In the genomic region with DNA sequence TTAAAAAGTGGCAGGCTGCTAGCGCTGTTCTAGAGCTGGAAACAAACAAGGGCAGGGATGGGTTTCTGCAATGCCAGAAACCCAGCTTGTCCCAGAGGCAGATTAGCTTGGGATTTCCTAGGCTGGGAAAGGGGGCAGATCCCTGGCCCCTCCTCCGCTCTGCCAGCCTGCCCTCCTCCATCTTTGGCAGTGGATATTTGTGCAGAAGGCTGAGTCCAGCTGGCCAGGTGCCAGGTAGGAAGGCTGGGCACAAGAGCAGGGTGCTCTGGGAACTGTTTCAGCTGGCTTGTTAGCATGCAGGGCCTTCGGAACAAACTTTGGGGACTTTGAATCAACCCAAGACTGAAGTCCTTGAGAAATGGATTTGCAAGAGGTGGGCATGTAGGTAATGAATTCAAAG, we compare ENCODE assay signal across 8 mouse cellular contexts. TPM values are rescaled to one million over a fixed set of nuclear protein-coding genes. Genes with fewer than 3 reads are reported as not detected.
DNase-seq lines count a peak whose midpoint lies in the region; ATAC-seq lines count a peak whose summit lies in the region.

No protein-coding gene starts in this region.

- H3K9ac ChIP-seq in hindbrain, embryonic 13.5 days, result peak overlapping the region; percentile 46; the same call in 1 of the 2 replicates
- H3K9ac ChIP-seq in hindbrain, embryonic 12.5 days, result no peak overlapping the region
- H3K9ac ChIP-seq in forebrain, embryonic 15.5 days (replicated peaks), result peak overlapping the region; percentile 8; the same call in 1 of the 2 replicates
- 0 out of 2 replicates have a peak overlapping the region, but pooled peaks have one; percentile 29 for H3K9ac ChIP-seq in intestine, embryonic 16.5 days (ENCODE audit: low read depth, low read length)

- H3K4me3 ChIP-seq in hindbrain, embryonic 13.5 days, result no peak overlapping the region
- H3K4me3 ChIP-seq in hindbrain, embryonic 12.5 days, result no peak overlapping the region
- no peak overlapping the region for H3K4me3 ChIP-seq in forebrain, embryonic 15.5 days
- H3K4me3 ChIP-seq in intestine, embryonic 16.5 days (ENCODE audit: low read length), result no peak overlapping the region

- no peak overlapping the region for H3K4me2 ChIP-seq in hindbrain, embryonic 13.5 days
- no peak overlapping the region for H3K4me2 ChIP-seq in hindbrain, embryonic 12.5 days (replicated peaks)
- no peak overlapping the region for H3K4me2 ChIP-seq in forebrain, embryonic 15.5 days (replicated peaks)
- no peak overlapping the region for H3K4me2 ChIP-seq in intestine, embryonic 16.5 days (ENCODE audit: low read depth, low read length)

- H3K9me3 ChIP-seq in hindbrain, embryonic 13.5 days, result no peaks in the 10 kb centered on the region
- H3K9me3 ChIP-seq in hindbrain, embryonic 12.5 days (replicated peaks), result no peaks in the 10 kb centered on the region
- H3K9me3 ChIP-seq in forebrain, embryonic 15.5 days, result no peaks in the 10 kb centered on the region
- no peaks in the 10 kb centered on the region for H3K9me3 ChIP-seq in intestine, embryonic 16.5 days (ENCODE audit: control insufficient read depth, low read length)

- H3K27ac ChIP-seq in hindbrain, embryonic 13.5 days, result peak overlapping the region; percentile 48; the same call in 1 of the 2 replicates
- H3K27ac ChIP-seq in hindbrain, embryonic 12.5 days, result no peak overlapping the region
- H3K27ac ChIP-seq in forebrain, embryonic 15.5 days (replicated peaks), result peak overlapping the region; percentile 81
- H3K27ac ChIP-seq in intestine, embryonic 16.5 days (ENCODE audit: low read length), result peak overlapping the region; percentile 33; the same call in 1 of the 2 replicates

- WGBS in hindbrain, embryonic 13.5 days, result 71% methylated on average over 3 of the region's 3 CpGs
- WGBS in hindbrain, embryonic 12.5 days, result 77% methylated on average over 3 of the region's 3 CpGs
- 41% methylated on average over 3 of the region's 3 CpGs for WGBS in forebrain, embryonic 15.5 days
- 66% methylated on average over 3 of the region's 3 CpGs for WGBS in intestine, embryonic 16.5 days

- DNase-seq in adrenal gland, adult 2 months, result peak; percentile 87
- DNase-seq in lung, adult 18-20 months, result peak; percentile 83 to 87
- DNase-seq in skeletal muscle tissue, adult 2 months (ENCODE audit: low read depth, low spot score), result peak; percentile 92

- peaks cover 37% of the 10 kb centered on the region for H3K4me1 ChIP-seq in hindbrain, embryonic 13.5 days (replicated peaks)
- peaks cover 18% of the 10 kb centered on the region for H3K4me1 ChIP-seq in hindbrain, embryonic 12.5 days
- peaks cover 40% of the 10 kb centered on the region for H3K4me1 ChIP-seq in forebrain, embryonic 15.5 days
- H3K4me1 ChIP-seq in intestine, embryonic 16.5 days (ENCODE audit: control insufficient read depth, insufficient read depth, low read length), result peaks cover 24% of the 10 kb centered on the region

- H3K36me3 ChIP-seq in hindbrain, embryonic 13.5 days, result no peaks in the 10 kb centered on the region
- no peaks in the 10 kb centered on the region for H3K36me3 ChIP-seq in hindbrain, embryonic 12.5 days
- H3K36me3 ChIP-seq in forebrain, embryonic 15.5 days, result no peaks in the 10 kb centered on the region
- H3K36me3 ChIP-seq in intestine, embryonic 16.5 days (ENCODE audit: control insufficient read depth, insufficient read depth, low read length), result no peaks in the 10 kb centered on the region

- ATAC-seq in hindbrain, embryonic 13.5 days (ENCODE audit: low FRiP score), result no peak
- ATAC-seq in hindbrain, embryonic 12.5 days (ENCODE audit: low FRiP score), result no peak
- ATAC-seq in forebrain, embryonic 15.5 days (replicated peaks), result no peak
- ATAC-seq in intestine, embryonic 16.5 days, result no peak
- no peak for ATAC-seq in megakaryocyte-erythroid progenitor cell, adult 5-6 weeks (replicated peaks; ENCODE audit: low FRiP score, low TSS enrichment, poor library complexity, severe bottlenecking)

- H3K27me3 ChIP-seq in hindbrain, embryonic 13.5 days, result peaks cover 21% of the 10 kb centered on the region
- H3K27me3 ChIP-seq in hindbrain, embryonic 12.5 days, result peaks cover 22% of the 10 kb centered on the region; the same call in 1 of the 2 replicates
- no peaks in the 10 kb centered on the region for H3K27me3 ChIP-seq in forebrain, embryonic 15.5 days
- peaks cover 6% of the 10 kb centered on the region; the same call in 1 of the 2 replicates for H3K27me3 ChIP-seq in intestine, embryonic 16.5 days (replicated peaks; ENCODE audit: control insufficient read depth, insufficient read depth, low read length)

RNA-seq across cellular contexts. Expression of a gene that starts 20.0 kb away (rescaled TPM):
- 21.3 and 22.4 TPM in 2 replicates for polyA plus RNA-seq in hindbrain, embryonic 13.5 days (2015; fragmentation: Nextera tagmentation; extraction: Ambion mirVana)
- polyA plus RNA-seq in hindbrain, embryonic 12.5 days (2016; fragmentation: Nextera tagmentation; extraction: Ambion mirVana), result 30.9 and 31.5 TPM in 2 replicates
- 100 to 1,000 TPM in 1 of 2 experiments, 10 to 100 TPM in 1; 80.8 to 126 TPM for total RNA-seq in adrenal gland, adult 2 months (2021)
- 142 and 171 TPM in 2 replicates for polyA plus RNA-seq in adrenal gland, adult 2 months (2012; rRNA removed)
- 24.2 and 29.4 TPM in 2 replicates for polyA plus RNA-seq in forebrain, embryonic 15.5 days (2015; fragmentation: Nextera tagmentation; extraction: Ambion mirVana)
- 49.8 and 55.8 TPM in 2 replicates for polyA plus RNA-seq in intestine, embryonic 16.5 days (2015; fragmentation: Nextera tagmentation; extraction: Ambion mirVana)
- total RNA-seq in megakaryocyte-erythroid progenitor cell, adult 5-6 weeks (2014; fragmentation: Nextera tagmentation), result 10.6 and 15.9 TPM in 2 replicates
- 3.0 and 3.4 TPM in 2 replicates for total RNA-seq in megakaryocyte-erythroid progenitor cell, adult 5-6 weeks (2017)

RNA-seq across cellular contexts. Expression of a gene that starts 42.6 kb away (rescaled TPM):
- polyA plus RNA-seq in hindbrain, embryonic 13.5 days (2015; fragmentation: Nextera tagmentation; extraction: Ambion mirVana), result 1.8 TPM in 2 replicates
- 1.9 and 2.7 TPM in 2 replicates for polyA plus RNA-seq in hindbrain, embryonic 12.5 days (2016; fragmentation: Nextera tagmentation; extraction: Ambion mirVana)
- total RNA-seq in adrenal gland, adult 2 months (2021), result 1 to 10 TPM; 1.4 to 1.6 TPM
- polyA plus RNA-seq in adrenal gland, adult 2 months (2012; rRNA removed), result 4.5 and 5.4 TPM in 2 replicates
- 1.2 and 1.8 TPM in 2 replicates for polyA plus RNA-seq in forebrain, embryonic 15.5 days (2015; fragmentation: Nextera tagmentation; extraction: Ambion mirVana)
- 426 and 504 TPM in 2 replicates for polyA plus RNA-seq in intestine, embryonic 16.5 days (2015; fragmentation: Nextera tagmentation; extraction: Ambion mirVana)
- total RNA-seq in megakaryocyte-erythroid progenitor cell, adult 5-6 weeks (2014; fragmentation: Nextera tagmentation), result 7.7 and 12.8 TPM in 2 replicates
- total RNA-seq in megakaryocyte-erythroid progenitor cell, adult 5-6 weeks (2017), result 7.4 and 7.5 TPM in 2 replicates

RNA-seq across cellular contexts. Expression of a gene that starts 46.6 kb away (rescaled TPM):
- polyA plus RNA-seq in hindbrain, embryonic 13.5 days (2015; fragmentation: Nextera tagmentation; extraction: Ambion mirVana), result 2.0 and 2.3 TPM in 2 replicates
- 1.1 and 2.4 TPM in 2 replicates for polyA plus RNA-seq in hindbrain, embryonic 12.5 days (2016; fragmentation: Nextera tagmentation; extraction: Ambion mirVana)
- total RNA-seq in adrenal gland, adult 2 months (2021), result 1 to 10 TPM in 1 of 2 experiments, not detected in 1; 1.4 TPM
- 2.5 and 4.4 TPM in 2 replicates for polyA plus RNA-seq in adrenal gland, adult 2 months (2012; rRNA removed)
- 2.9 and 3.1 TPM in 2 replicates for polyA plus RNA-seq in forebrain, embryonic 15.5 days (2015; fragmentation: Nextera tagmentation; extraction: Ambion mirVana)
- 0.55 and 1.8 TPM in 2 replicates for polyA plus RNA-seq in intestine, embryonic 16.5 days (2015; fragmentation: Nextera tagmentation; extraction: Ambion mirVana)
- total RNA-seq in megakaryocyte-erythroid progenitor cell, adult 5-6 weeks (2014; fragmentation: Nextera tagmentation), result 4.0 TPM in 1 of 2 replicates, not detected in the other
- total RNA-seq in megakaryocyte-erythroid progenitor cell, adult 5-6 weeks (2017), result not detected in 2 replicates

RNA-seq across cellular contexts. Expression of a gene that starts 47.1 kb away (rescaled TPM):
- 61.3 and 69.0 TPM in 2 replicates for polyA plus RNA-seq in hindbrain, embryonic 13.5 days (2015; fragmentation: Nextera tagmentation; extraction: Ambion mirVana)
- 37.1 and 41.3 TPM in 2 replicates for polyA plus RNA-seq in hindbrain, embryonic 12.5 days (2016; fragmentation: Nextera tagmentation; extraction: Ambion mirVana)
- total RNA-seq in adrenal gland, adult 2 months (2021), result under 1 TPM; 0.55 to 0.78 TPM
- polyA plus RNA-seq in adrenal gland, adult 2 months (2012; rRNA removed), result 1.4 and 2.2 TPM in 2 replicates
- 76.1 and 78.5 TPM in 2 replicates for polyA plus RNA-seq in forebrain, embryonic 15.5 days (2015; fragmentation: Nextera tagmentation; extraction: Ambion mirVana)
- polyA plus RNA-seq in intestine, embryonic 16.5 days (2015; fragmentation: Nextera tagmentation; extraction: Ambion mirVana), result 1.4 and 1.5 TPM in 2 replicates
- 0.32 TPM in 1 of 2 replicates, not detected in the other for total RNA-seq in megakaryocyte-erythroid progenitor cell, adult 5-6 weeks (2014; fragmentation: Nextera tagmentation)
- 0.38 TPM in 1 of 2 replicates, not detected in the other for total RNA-seq in megakaryocyte-erythroid progenitor cell, adult 5-6 weeks (2017)

RNA-seq across cellular contexts. Expression of a gene that starts 51.2 kb away (rescaled TPM):
- 6.5 and 8.1 TPM in 2 replicates for polyA plus RNA-seq in hindbrain, embryonic 13.5 days (2015; fragmentation: Nextera tagmentation; extraction: Ambion mirVana)
- polyA plus RNA-seq in hindbrain, embryonic 12.5 days (2016; fragmentation: Nextera tagmentation; extraction: Ambion mirVana), result 5.7 and 5.9 TPM in 2 replicates
- total RNA-seq in adrenal gland, adult 2 months (2021), result 1 to 10 TPM; 1.8 to 2.5 TPM
- polyA plus RNA-seq in adrenal gland, adult 2 months (2012; rRNA removed), result 2.9 and 6.7 TPM in 2 replicates
- 5.4 and 6.6 TPM in 2 replicates for polyA plus RNA-seq in forebrain, embryonic 15.5 days (2015; fragmentation: Nextera tagmentation; extraction: Ambion mirVana)
- polyA plus RNA-seq in intestine, embryonic 16.5 days (2015; fragmentation: Nextera tagmentation; extraction: Ambion mirVana), result 2.9 and 3.7 TPM in 2 replicates
- 1.2 and 6.3 TPM in 2 replicates for total RNA-seq in megakaryocyte-erythroid progenitor cell, adult 5-6 weeks (2014; fragmentation: Nextera tagmentation)
- total RNA-seq in megakaryocyte-erythroid progenitor cell, adult 5-6 weeks (2017), result 0.11 and 2.6 TPM in 2 replicates

Comparison
In these comparisons a context has a peak if more than half of its experiments do, and no peak if none do; other contexts are left out.
1. RNA of a gene that starts 42.6 kb away (polyA plus RNA-seq): 426 to 504 TPM in intestine, embryonic 16.5 days; 4.5 to 5.4 TPM in adrenal gland, adult 2 months, 1.9 to 2.7 TPM in hindbrain, embryonic 12.5 days, 1.2 to 1.8 TPM in forebrain, embryonic 15.5 days and 1.8 TPM in hindbrain, embryonic 13.5 days; every median in the first group is over 10 times any median in the second.
2. Peak in every context shown above with its lines, with median percentiles within 50 percentile points of each other: DNase-seq.